Mouse (Mus musculus) midbrain, embryonic 12.5 days (tissue): ENCODE results near the gene Ube4b. TPM values are rescaled to one million over a fixed set of nuclear protein-coding genes. Genes with fewer than 3 reads are reported as not detected.

Experiments used
- ATAC-seq: fragments of 200-750 bp; cut with Nextera tagmentation; 2 replicates; pipeline ENCODE4 v1.8.0; 2017; ENCODE audit warnings: low read depth, moderate TSS enrichment, moderate library complexity; ENCODE audit not compliant: low FRiP score
- H3K27ac ChIP-seq: fragments of 300-500 bp; sonication (generic); replicated peaks from 2 replicates; pipeline ENCODE4 v1.5.1; 2016; ENCODE audit warnings: mild to moderate bottlenecking
- H3K27me3 ChIP-seq: fragments of 300-500 bp; sonication (generic); 2 replicates; pipeline ENCODE4 v1.6.1; 2016; ENCODE audit warnings: mild to moderate bottlenecking
- H3K36me3 ChIP-seq: fragments of 300-500 bp; sonication (generic); 2 replicates; pipeline ENCODE4 v1.6.1; 2016
- H3K4me1 ChIP-seq: fragments of 300-500 bp; sonication (generic); 2 replicates; pipeline ENCODE4 v1.6.1; 2016
- H3K4me2 ChIP-seq: fragments of 300-500 bp; sonication (generic); replicated peaks from 2 replicates; pipeline ENCODE4 v1.6.1; 2016; ENCODE audit warnings: mild to moderate bottlenecking, moderate library complexity
- H3K4me3 ChIP-seq: fragments of 300-500 bp; sonication (generic); 2 replicates; pipeline ENCODE4 v1.5.1; 2016; ENCODE audit warnings: mild to moderate bottlenecking
- H3K9ac ChIP-seq: fragments of 300-500 bp; sonication (generic); replicated peaks from 2 replicates; pipeline ENCODE4 v1.6.1; 2016; ENCODE audit warnings: mild to moderate bottlenecking, moderate library complexity
- H3K9me3 ChIP-seq: fragments of 300-500 bp; sonication (generic); 2 replicates; pipeline ENCODE4 v1.6.1; 2016; ENCODE audit warnings: mild to moderate bottlenecking
- WGBS: fragments of 180-500 bp; shearing (Covaris S2); methylation state at CpG from one replicate; pipeline ENCODE4 v1.1.7; 2016; 5-methylcytosine and 5-hydroxymethylcytosine counted together
- polyA plus RNA-seq: library from polyadenylated mRNA; unstranded; fragments of >200 nt; fragmentation: Nextera tagmentation; extraction: Ambion mirVana; gene quantifications from 2 replicates; pipeline ENCODE4 v1.2.1, GENCODE M21; 2016

Ube4b gene
- polyA plus RNA-seq, 1 experiment from 2014 or later = 78.2 TPM

DNA sequence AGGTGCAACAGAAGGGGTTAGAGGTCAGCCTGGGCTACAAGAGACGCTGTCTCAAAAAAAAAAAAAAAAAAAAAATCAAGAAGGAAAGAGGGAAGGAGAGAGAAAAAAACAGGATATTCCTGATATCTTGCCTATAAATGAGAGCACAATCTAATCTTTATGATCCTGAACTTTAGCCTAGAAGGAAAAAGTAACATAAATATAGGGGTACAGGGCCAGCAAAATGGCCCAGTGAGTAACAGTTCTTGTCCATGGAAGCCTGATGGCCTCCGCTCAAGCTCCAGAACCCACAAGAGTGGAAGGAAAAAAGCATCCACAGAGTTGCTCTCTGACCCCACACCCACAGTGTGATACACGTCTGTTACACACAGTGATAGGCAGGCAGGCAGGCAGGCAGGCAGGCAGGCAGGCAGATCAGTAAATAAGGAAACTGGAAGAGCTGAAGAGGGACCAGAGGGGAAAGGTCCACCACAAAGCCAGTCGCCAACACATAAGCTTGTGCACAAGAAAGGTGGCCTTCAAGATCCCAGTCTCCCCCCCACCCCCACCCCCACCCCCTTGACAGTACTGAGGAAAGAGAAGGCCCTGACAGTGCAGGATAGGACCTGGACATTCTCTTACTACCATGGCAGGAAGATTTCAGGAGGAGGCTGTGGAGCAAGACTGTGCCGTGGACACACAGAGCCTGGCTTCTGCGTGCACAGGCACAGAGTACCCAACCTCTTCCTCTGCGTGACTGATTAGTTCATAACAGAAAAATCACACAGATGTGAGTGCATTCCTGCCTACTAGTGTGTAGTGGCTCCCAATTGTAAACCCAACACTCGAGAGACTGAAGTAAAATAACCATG is 140.0 kb downstream of the Ube4b start:
- H3K27ac ChIP-seq = 0 out of 2 replicates have a peak overlapping the region, but pooled peaks have one; percentile 30
- ATAC-seq = no peak
- peaks cover 13% of the 10 kb centered on the region; the same call in 1 of the 2 replicates for H3K4me1 ChIP-seq
- WGBS = 82% methylated on average over 8 of the region's 8 CpGs
- H3K9me3 ChIP-seq = no peaks in the 10 kb centered on the region
- no peak overlapping the region for H3K9ac ChIP-seq
- H3K27me3 ChIP-seq = no peaks in the 10 kb centered on the region
- H3K4me2 ChIP-seq = no peak overlapping the region
- H3K4me3 ChIP-seq = no peak overlapping the region
- H3K36me3 ChIP-seq = peaks cover 38% of the 10 kb centered on the region

DNA sequence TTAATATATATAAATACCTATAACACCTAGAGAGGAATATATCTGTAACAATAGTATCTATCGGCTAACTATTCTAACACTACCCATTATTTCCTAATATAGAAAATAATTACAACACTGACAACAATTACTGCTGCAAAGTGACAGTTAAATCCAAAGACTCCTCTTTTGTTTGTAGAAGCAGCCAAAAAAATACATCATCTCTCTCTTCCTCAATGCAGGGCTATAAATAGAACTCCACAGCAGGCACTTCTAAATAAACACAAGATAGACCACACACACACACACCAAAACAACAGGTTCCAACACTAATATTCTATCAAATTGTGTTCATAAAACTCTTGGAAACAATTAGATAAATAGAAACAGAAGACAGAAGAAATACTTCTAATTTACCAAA is 140.9 kb downstream of the Ube4b start:
- Histone ChIP-seq H3K9ac (no peak overlapping the region), H3K4me2 (no peak overlapping the region), H3K27me3 (no peaks in the 10 kb centered on the region), H3K9me3 (no peaks in the 10 kb centered on the region), H3K4me1 (peaks cover 13% of the 10 kb centered on the region; the same call in 1 of the 2 replicates), H3K36me3 (peaks cover 32% of the 10 kb centered on the region), H3K4me3 (no peak overlapping the region), H3K27ac (no peak overlapping the region)
- 94% methylated on average over 1 of the region's 1 CpGs for WGBS
- ATAC-seq = no peak

DNA sequence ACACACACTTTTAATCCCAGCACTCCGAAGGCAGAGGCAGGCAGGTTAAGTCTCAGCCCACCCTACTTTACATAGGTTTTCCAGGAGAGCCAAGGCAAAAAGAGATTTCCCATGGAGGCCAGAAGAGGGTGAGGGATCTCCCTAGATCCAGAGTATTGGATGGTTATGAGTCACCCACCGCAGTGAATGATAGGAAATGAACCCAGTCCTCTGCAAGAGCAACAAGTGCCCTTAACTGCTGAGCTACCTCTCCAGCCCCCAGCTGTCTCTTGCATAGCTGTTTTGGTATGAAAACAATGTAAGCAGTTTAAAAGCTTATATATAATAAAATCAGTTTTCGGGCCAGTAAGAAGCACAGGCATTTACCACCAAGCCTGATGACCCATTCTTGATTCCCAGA is 143.5 kb downstream of the Ube4b start:
- no peak overlapping the region for H3K4me2 ChIP-seq
- no peaks in the 10 kb centered on the region for H3K9me3 ChIP-seq
- H3K27me3 ChIP-seq = no peaks in the 10 kb centered on the region
- 89% methylated on average over 3 of the region's 3 CpGs for WGBS
- H3K4me3 ChIP-seq = no peak overlapping the region
- H3K9ac ChIP-seq = no peak overlapping the region
- H3K4me1 ChIP-seq = peaks cover 19% of the 10 kb centered on the region
- no peak for ATAC-seq
- H3K36me3 ChIP-seq = 0 out of 2 replicates have a peak, but pooled peaks cover 13% of the 10 kb centered on the region
- no peak overlapping the region for H3K27ac ChIP-seq

DNA sequence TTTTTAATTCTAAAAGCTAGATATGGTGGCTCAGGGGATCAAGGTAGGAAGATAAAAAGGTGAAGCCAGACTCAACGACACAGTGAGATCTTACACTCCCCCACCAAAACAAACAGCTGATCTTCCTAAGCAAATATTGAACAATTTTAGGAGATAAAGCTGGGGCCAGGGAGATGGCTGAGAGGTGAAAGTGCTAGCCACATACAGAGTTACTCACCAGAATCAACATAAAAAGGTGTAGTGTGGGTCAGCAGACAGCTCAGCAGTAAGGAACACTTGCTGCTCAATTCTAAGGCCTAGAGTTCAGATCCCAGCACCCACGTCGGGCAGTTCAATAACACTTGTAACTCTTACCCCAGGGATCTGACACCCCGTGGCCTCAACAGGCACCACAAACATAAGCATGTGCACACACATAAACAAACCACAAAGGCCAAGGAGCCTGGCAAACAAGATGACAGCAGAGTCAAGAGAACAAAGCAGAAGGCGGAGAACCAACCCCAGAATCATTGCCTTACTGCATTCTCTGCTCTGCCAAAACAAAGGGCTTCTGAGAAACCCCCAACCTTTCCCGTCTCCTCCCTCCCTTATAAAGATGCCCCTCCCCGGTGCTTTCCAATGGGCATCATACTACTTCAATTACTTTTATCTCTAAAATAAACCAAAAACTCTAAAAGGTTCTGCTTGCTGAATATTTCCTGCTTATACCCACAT is 144.4 kb downstream of the Ube4b start:
- H3K4me1 ChIP-seq = peaks cover 27% of the 10 kb centered on the region
- H3K9ac ChIP-seq = no peak overlapping the region
- H3K36me3 ChIP-seq = 0 out of 2 replicates have a peak, but pooled peaks cover 13% of the 10 kb centered on the region
- H3K9me3 ChIP-seq = no peaks in the 10 kb centered on the region
- H3K27me3 ChIP-seq = no peaks in the 10 kb centered on the region
- ATAC-seq = no peak
- WGBS = 72% methylated on average over 7 of the region's 7 CpGs
- H3K4me2 ChIP-seq = no peak overlapping the region
- H3K27ac ChIP-seq = 0 out of 2 replicates have a peak overlapping the region, but pooled peaks have one; percentile 10
- H3K4me3 ChIP-seq = no peak overlapping the region

Other genes with a start within 250 kb of the Ube4b start
- gene Kif1b, start 119.1 kb downstream of the Ube4b start, polyA plus RNA-seq = 141 and 144 TPM in 2 replicates
- gene Rbp7, start 28.2 kb upstream of the Ube4b start, polyA plus RNA-seq = not detected in 2 replicates
- gene Tmem274, start 50.6 kb upstream of the Ube4b start, polyA plus RNA-seq = 0.31 and 0.41 TPM in 2 replicates
- gene Nmnat1, start 58.5 kb upstream of the Ube4b start, polyA plus RNA-seq = 13.9 and 14.7 TPM in 2 replicates
- 48.4 and 55.2 TPM in 2 replicates for gene Lzic, start 58.5 kb upstream of the Ube4b start, polyA plus RNA-seq
- 66.3 and 68.2 TPM in 2 replicates for gene Ctnnbip1, start 91.5 kb upstream of the Ube4b start, polyA plus RNA-seq
- gene Clstn1, start 159.7 kb upstream of the Ube4b start, polyA plus RNA-seq = 84.4 and 103 TPM in 2 replicates